Mouse (Mus musculus) kidney, embryonic 14.5 days (tissue): ENCODE measurements around the gene Pfkfb3. TPM values are rescaled to one million over a fixed set of nuclear protein-coding genes. Genes with fewer than 3 reads are reported as not detected.
"Not testable (repeated sequence)": the region's sequence is repeated elsewhere in the genome, so short reads cannot be mapped to it uniquely, and the experiment has no call there.

Experiments used
- ATAC-seq: fragments of 200-750 bp; cut with Nextera tagmentation; 2 replicates; pipeline ENCODE4 v1.8.0; 2017; ENCODE audit warnings: moderate number of reproducible peaks, mild to moderate bottlenecking, moderate TSS enrichment, moderate library complexity; ENCODE audit not compliant: low FRiP score, low TSS enrichment
- H3K27ac ChIP-seq: fragments of 300-500 bp; sonication (generic); 2 replicates; pipeline ENCODE4 v1.5.1; 2014; ENCODE audit warnings: low read depth, mild to moderate bottlenecking, low read length, moderate library complexity, mixed read lengths
- H3K27me3 ChIP-seq: fragments of 300-500 bp; sonication (generic); 2 replicates; pipeline ENCODE4 v1.6.1; 2014; ENCODE audit warnings: mild to moderate bottlenecking, low read length; ENCODE audit not compliant: control insufficient read depth, insufficient read depth
- H3K36me3 ChIP-seq: fragments of 300-500 bp; sonication (generic); 2 replicates; pipeline ENCODE4 v1.6.1; 2014; ENCODE audit warnings: low read length, mixed read lengths; ENCODE audit not compliant: control insufficient read depth, insufficient read depth
- H3K4me1 ChIP-seq: fragments of 300-500 bp; sonication (generic); 2 replicates; pipeline ENCODE4 v1.6.1; 2014; ENCODE audit warnings: low read length, mixed read lengths; ENCODE audit not compliant: control insufficient read depth, insufficient read depth
- H3K4me2 ChIP-seq: fragments of 300-500 bp; sonication (generic); replicated peaks from 2 replicates; pipeline ENCODE4 v1.6.1; 2014; ENCODE audit warnings: low read depth, mild to moderate bottlenecking, low read length
- H3K4me3 ChIP-seq: fragments of 300-500 bp; sonication (generic); 2 replicates; pipeline ENCODE4 v1.5.1; 2014; ENCODE audit warnings: mild to moderate bottlenecking, low read length
- H3K9ac ChIP-seq: fragments of 300-500 bp; sonication (generic); 2 replicates; pipeline ENCODE4 v1.6.1; 2014; ENCODE audit warnings: low read depth, mild to moderate bottlenecking, low read length, moderate library complexity
- H3K9me3 ChIP-seq: fragments of 300-500 bp; sonication (generic); 2 replicates; pipeline ENCODE4 v1.6.1; 2016; ENCODE audit warnings: low read length; ENCODE audit not compliant: control insufficient read depth
- WGBS: fragments of 180-500 bp; shearing (Covaris S2); extraction: QIAGEN DNeasy Blood & Tissue Kit; methylation state at CpG from one replicate; pipeline ENCODE4 v1.1.7; 2014; 5-methylcytosine and 5-hydroxymethylcytosine counted together
- polyA plus RNA-seq: library from polyadenylated mRNA; unstranded; fragments of >200 nt; fragmentation: Nextera tagmentation; extraction: Ambion mirVana; gene quantifications from 2 replicates; pipeline ENCODE4 v1.2.1, GENCODE M21; 2014

Pfkfb3 gene
- polyA plus RNA-seq, 1 experiment from 2014 or later, result 10.5 TPM

GRCm38 (mm10) chr2:11544342-11544741 lies 9.5 kb downstream of the Pfkfb3 start:
- WGBS, result 78% methylated on average over 5 of the region's 5 CpGs
- H3K4me2 ChIP-seq, result no peak overlapping the region
- no peaks in the 10 kb centered on the region for H3K4me1 ChIP-seq
- H3K27me3 ChIP-seq, result no peaks in the 10 kb centered on the region
- H3K36me3 ChIP-seq, result no peaks in the 10 kb centered on the region
- no peaks in the 10 kb centered on the region; the same call in 1 of the 2 replicates for H3K9me3 ChIP-seq
- no peak overlapping the region for H3K27ac ChIP-seq
- no peak overlapping the region for H3K4me3 ChIP-seq
- no peak overlapping the region for H3K9ac ChIP-seq
- ATAC-seq, result no peak

GRCm38 (mm10) chr2:11543158-11543557 lies 10.7 kb downstream of the Pfkfb3 start:
- H3K4me3 ChIP-seq, result no peak overlapping the region
- no peaks in the 10 kb centered on the region for H3K27me3 ChIP-seq
- no peaks in the 10 kb centered on the region for H3K4me1 ChIP-seq
- no peak overlapping the region for H3K9ac ChIP-seq
- no peak overlapping the region for H3K4me2 ChIP-seq
- no peaks in the 10 kb centered on the region for H3K36me3 ChIP-seq
- H3K9me3 ChIP-seq, result no peaks in the 10 kb centered on the region; the same call in 1 of the 2 replicates
- ATAC-seq, result no peak
- H3K27ac ChIP-seq, result no peak overlapping the region
- 78% methylated on average over 7 of the region's 7 CpGs for WGBS

GRCm38 (mm10) chr2:11542640-11543039 lies 11.2 kb downstream of the Pfkfb3 start:
- Histone ChIP-seq H3K36me3 (no peaks in the 10 kb centered on the region), H3K4me3 (no peak overlapping the region), H3K27me3 (no peaks in the 10 kb centered on the region), H3K4me2 (no peak overlapping the region), H3K27ac (no peak overlapping the region), H3K4me1 (no peaks in the 10 kb centered on the region), H3K9me3 (no peaks in the 10 kb centered on the region; the same call in 1 of the 2 replicates), H3K9ac (no peak overlapping the region)
- WGBS, result 86% methylated on average over 1 of the region's 1 CpGs
- ATAC-seq, result peak; percentile 45; the same call in 1 of the 2 replicates

- WGBS, result 100% methylated on average over 1 of the region's 1 CpGs
- H3K4me2 ChIP-seq, result no peak overlapping the region
- no peaks in the 10 kb centered on the region for H3K36me3 ChIP-seq
- H3K4me1 ChIP-seq, result no peaks in the 10 kb centered on the region
- no peak overlapping the region for H3K27ac ChIP-seq
- H3K9me3 ChIP-seq, result no peaks in the 10 kb centered on the region; the same call in 1 of the 2 replicates
- H3K27me3 ChIP-seq, result no peaks in the 10 kb centered on the region
- no peak overlapping the region for H3K9ac ChIP-seq
- H3K4me3 ChIP-seq, result no peak overlapping the region
- no peak for ATAC-seq
Measured at GRCm38 (mm10) chr2:11542121-11542520, 11.8 kb downstream of the Pfkfb3 start.

- not testable (repeated sequence) for H3K36me3 ChIP-seq, H3K27ac ChIP-seq, H3K4me2 ChIP-seq, ATAC-seq, H3K9ac ChIP-seq, H3K4me1 ChIP-seq, H3K4me3 ChIP-seq, H3K27me3 ChIP-seq, H3K9me3 ChIP-seq
- no CpG with 5 or more reads among the region's 1 CpGs for WGBS
Measured at GRCm38 (mm10) chr2:11541528-11541927, 12.3 kb downstream of the Pfkfb3 start.

GRCm38 (mm10) chr2:11535966-11536365 lies 17.9 kb downstream of the Pfkfb3 start:
- 63% methylated on average over 8 of the region's 8 CpGs for WGBS
- H3K9ac ChIP-seq, result no peak overlapping the region
- ATAC-seq, result no peak
- H3K9me3 ChIP-seq, result no peaks in the 10 kb centered on the region
- H3K36me3 ChIP-seq, result no peaks in the 10 kb centered on the region
- no peaks in the 10 kb centered on the region for H3K27me3 ChIP-seq
- peak overlapping the region; percentile 84 for H3K4me2 ChIP-seq
- H3K4me1 ChIP-seq, result peaks cover 4% of the 10 kb centered on the region
- H3K4me3 ChIP-seq, result peak overlapping the region; percentile 45; the same call in 1 of the 2 replicates
- H3K27ac ChIP-seq, result no peak overlapping the region

GRCm38 (mm10) chr2:11535412-11535928 lies 18.4 kb downstream of the Pfkfb3 start:
- H3K36me3 ChIP-seq, result no peaks in the 10 kb centered on the region
- no peaks in the 10 kb centered on the region for H3K9me3 ChIP-seq
- H3K4me1 ChIP-seq, result peaks cover 4% of the 10 kb centered on the region
- peak overlapping the region; percentile 40 for H3K9ac ChIP-seq
- under 1% methylated on average over 31 of the region's 32 CpGs for WGBS
- H3K4me2 ChIP-seq, result peak overlapping the region; percentile 84
- H3K27me3 ChIP-seq, result no peaks in the 10 kb centered on the region
- peak overlapping the region; percentile 45 for H3K4me3 ChIP-seq
- ATAC-seq, result peak; percentile 98
- H3K27ac ChIP-seq, result no peak overlapping the region

GRCm38 (mm10) chr2:11534826-11535225 lies 19.1 kb downstream of the Pfkfb3 start:
- no peak for ATAC-seq
- peaks cover 4% of the 10 kb centered on the region for H3K4me1 ChIP-seq
- H3K9ac ChIP-seq, result peak overlapping the region; percentile 40; the same call in 1 of the 2 replicates
- WGBS, result 24% methylated on average over 10 of the region's 10 CpGs
- H3K9me3 ChIP-seq, result no peaks in the 10 kb centered on the region
- H3K36me3 ChIP-seq, result no peaks in the 10 kb centered on the region
- no peak overlapping the region for H3K27ac ChIP-seq
- H3K4me2 ChIP-seq, result peak overlapping the region; percentile 84
- H3K27me3 ChIP-seq, result no peaks in the 10 kb centered on the region
- peak overlapping the region; percentile 45 for H3K4me3 ChIP-seq

GRCm38 (mm10) chr2:11530101-11530500 lies 23.8 kb downstream of the Pfkfb3 start:
- H3K9ac ChIP-seq, result no peak overlapping the region
- no peak for ATAC-seq
- peaks cover 4% of the 10 kb centered on the region; the same call in 1 of the 2 replicates for H3K4me1 ChIP-seq
- 88% methylated on average over 6 of the region's 6 CpGs for WGBS
- no peak overlapping the region for H3K27ac ChIP-seq
- H3K4me2 ChIP-seq, result no peak overlapping the region
- no peaks in the 10 kb centered on the region for H3K27me3 ChIP-seq
- H3K4me3 ChIP-seq, result no peak overlapping the region
- no peaks in the 10 kb centered on the region for H3K36me3 ChIP-seq
- H3K9me3 ChIP-seq, result no peaks in the 10 kb centered on the region
